Mouse (Mus musculus): Measurements from ENCODE around the gene Mecom.

Mecom gene

DNA sequence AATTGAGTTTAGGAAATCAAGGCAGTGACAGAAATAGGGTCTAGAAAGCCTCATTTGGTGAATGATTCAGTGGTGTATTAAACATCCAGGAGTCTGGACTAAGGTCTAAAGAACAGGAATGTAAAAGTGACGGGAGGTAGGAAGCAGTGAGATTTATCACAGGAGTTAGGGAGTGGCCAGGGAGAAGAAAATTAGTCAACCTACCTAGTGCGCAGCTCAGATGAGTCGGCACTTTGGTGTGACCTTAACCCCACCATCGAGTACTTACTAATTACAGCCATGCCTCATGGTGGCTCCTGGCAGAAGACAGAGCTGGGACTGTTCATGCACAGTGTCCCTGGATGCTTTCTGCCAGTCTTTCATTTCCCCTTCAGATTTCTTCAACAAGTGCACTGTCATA lies 61.4 kb downstream of the Mecom start:
- DNase-seq (ENCODE audit: extremely low read depth, insufficient read length, low spot score), result no peak

DNA sequence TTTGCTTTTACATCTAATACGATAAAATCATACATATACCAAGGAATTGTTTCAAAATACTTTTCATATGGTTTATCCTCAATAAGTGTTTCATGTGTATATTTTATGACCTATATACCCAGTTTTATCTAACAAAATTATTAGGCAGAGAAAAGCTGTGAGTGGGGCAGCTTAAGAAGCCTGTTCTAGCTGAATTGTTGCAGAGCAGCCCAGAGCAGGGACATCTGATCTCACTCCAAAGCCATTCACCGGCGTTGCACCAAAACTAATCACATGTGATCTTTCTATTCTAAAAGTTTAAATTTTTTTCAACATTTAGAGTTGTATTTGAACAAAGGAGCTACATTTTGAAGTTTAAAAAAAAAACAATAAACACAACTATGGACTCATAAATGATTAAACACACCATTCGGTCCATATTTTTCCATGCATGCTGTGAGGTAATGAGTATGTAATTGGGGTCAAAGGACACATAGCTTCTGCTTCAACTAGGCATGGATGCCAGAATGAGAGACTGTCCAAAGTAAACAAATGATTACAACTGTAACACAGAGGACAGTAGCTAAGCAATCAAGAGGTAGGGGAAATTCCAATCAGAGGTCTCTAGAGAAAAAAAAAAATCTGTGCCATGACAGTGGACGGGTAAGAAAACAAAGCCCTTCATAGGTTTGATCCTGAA lies 64.7 kb downstream of the Mecom start:
- no peak for DNase-seq (ENCODE audit: extremely low read depth, insufficient read length, low spot score)

DNA sequence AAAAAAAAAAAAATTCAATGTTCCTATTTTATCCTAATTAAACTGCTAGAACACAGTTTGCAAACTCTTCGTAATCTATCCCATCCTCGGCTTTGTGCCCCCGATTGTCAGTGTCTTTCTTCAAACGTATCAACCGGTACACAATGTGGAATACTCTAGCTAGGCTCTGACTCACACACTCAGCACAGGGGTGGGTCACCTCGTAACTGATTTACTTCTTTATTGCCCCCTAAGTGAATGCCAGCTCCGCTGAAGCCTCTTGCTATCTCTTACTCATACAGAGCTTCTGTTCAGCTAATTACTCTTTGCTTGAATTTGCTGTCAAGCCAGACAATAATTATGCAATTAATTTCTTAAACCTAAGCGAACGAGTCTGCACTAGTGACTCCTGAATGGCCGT lies 66.1 kb downstream of the Mecom start:
- DNase-seq (ENCODE audit: extremely low read depth, insufficient read length, low spot score), result no peak

DNA sequence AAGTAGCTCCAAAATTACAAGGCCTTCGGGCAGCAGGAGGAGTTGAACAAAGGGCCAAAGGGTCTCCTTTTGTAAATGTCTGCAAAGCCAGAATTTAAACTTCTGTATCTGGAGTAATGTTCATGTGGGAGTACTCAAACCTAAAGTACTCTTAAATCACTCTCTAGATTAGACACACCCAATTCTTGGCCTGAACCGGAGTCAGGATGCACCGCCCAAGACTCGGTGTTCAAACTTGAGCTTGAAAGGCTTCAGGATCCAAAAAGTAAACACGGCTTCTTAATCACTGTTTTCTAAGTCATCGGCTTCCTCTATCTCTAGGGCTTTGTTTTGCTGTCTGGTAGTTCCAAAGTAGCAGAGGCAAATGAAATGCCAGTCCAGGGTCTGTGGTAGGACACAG lies 67.3 kb downstream of the Mecom start:
- no peak for DNase-seq (ENCODE audit: extremely low read depth, insufficient read length, low spot score)

DNA sequence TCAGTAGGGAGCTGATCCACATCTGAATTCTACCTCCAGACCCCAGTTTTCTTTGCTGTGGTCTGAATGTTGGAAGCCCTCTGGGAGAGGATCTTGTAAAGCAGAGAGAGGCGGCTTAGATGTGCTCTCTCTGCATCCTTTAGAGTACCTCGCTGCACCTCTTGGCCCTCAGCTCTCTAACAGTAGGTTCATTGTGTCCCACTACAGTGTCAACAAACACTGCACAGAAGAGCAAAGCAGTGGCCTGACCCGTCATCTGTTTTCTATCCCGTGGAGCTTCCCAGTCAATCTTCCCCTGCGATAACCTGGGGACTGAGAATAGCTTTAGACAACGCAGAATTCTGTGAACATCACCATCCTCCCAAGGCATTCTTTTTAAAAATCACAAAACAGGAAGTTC lies 69.6 kb downstream of the Mecom start:
- DNase-seq (ENCODE audit: extremely low read depth, insufficient read length, low spot score), result no peak

DNA sequence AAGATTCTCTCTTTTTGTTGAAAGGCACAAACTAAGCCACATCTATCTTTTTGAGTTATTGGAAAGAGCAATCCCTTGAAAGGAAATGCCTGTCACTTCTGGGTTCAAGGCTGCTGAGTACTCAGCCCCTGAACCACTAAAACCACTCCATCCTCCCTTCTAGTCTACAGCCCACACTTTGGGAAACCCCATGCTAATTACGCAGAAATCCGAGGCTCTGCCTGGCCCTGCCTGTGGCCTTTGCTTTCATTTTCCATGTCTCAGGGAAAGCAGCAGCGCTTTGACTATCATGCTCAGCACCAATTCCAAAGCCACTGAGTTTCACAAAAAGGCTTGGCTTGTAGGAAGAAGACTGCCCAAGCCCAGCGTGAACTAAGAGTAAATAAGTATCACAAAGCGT lies 70.8 kb downstream of the Mecom start:
- no peak for DNase-seq (ENCODE audit: extremely low read depth, insufficient read length, low spot score)

DNA sequence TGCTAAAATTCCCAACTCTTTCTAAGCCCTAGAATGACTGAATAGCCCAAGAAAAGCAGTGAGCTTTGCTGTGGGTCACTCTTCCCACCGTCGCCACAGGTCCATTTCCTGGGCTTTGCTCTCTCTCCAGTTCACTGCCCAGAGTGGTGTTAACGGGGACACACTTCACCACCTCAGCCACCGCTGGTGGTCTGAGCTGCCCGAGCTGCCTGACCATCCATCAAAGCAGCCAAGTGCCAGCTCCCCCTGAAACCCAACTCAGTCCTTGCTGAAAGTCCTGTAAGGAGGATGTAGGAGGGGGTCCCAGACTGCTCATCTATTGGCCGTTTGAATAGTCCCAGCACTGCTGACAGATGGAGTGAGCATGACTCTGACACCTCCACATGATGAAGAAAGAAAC lies 72.2 kb downstream of the Mecom start:
- no peak for DNase-seq (ENCODE audit: extremely low read depth, insufficient read length, low spot score)

DNA sequence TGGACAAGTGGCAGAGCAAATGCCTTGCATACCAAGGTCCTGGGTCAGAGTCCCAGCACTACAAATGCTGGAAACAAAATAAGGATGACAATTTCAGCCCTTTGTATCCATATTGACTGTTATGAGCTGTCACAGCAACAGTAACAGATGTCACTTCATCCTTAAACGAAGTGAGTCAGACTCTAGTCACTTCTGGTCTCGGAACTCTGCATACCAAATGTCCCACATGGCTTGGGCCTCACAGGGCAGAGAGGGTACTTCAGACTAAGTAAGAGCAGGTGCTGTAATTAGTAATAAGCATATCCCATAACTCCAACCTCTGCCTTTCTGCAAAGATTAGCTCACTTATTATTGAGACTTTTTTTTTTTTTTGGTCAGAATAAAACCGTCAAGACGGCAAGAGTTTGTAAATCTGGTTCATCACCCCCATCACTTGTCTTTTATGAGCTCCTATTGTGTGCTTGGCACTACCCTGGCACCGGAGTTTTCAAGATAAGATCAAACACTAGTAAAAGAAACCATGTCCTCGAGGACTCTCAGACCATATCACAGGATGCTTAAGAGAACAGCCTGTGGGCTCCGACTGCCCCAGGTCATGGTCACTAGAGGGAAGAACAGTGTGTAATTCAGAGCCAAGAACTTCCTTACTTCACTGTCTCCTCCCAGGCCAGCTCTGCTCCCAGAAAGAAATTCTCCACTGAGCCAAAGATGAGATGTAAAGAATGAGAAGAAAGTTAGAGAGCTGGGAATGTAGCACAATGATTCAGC lies 79.6 kb downstream of the Mecom start:
- peak; percentile 49 for DNase-seq (ENCODE audit: extremely low read depth, insufficient read length, low spot score)

DNA sequence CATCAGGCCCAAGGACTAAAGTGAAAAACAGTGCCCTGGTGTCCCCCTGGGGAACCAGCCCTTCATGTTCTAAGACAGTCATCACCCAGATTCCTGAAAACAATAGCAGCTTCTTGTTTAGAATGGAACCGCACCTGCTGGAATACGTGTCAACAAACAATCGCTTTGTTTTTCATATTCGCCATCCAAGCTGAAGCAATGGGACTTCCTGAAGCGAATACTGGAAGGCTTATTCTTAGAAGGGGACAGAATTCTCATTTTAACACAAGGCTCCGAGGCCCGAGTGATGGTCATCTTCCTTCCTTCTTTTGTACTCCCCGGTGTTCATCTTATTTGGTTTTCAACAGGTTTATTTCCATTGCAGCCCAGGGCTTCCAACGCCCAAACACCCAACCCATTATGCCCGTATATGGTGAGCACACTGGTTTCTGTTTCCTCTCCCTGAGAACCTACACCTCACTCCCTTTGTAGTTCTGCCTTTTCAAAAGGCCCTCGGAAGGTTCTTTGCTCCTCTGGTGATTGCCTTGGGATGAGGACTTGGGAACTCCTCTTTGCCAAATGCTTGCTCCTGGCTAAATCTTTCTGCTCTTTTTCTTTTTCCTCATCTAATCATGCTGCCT lies 81.7 kb downstream of the Mecom start:
- no peak for DNase-seq (ENCODE audit: extremely low read depth, insufficient read length, low spot score)

DNA sequence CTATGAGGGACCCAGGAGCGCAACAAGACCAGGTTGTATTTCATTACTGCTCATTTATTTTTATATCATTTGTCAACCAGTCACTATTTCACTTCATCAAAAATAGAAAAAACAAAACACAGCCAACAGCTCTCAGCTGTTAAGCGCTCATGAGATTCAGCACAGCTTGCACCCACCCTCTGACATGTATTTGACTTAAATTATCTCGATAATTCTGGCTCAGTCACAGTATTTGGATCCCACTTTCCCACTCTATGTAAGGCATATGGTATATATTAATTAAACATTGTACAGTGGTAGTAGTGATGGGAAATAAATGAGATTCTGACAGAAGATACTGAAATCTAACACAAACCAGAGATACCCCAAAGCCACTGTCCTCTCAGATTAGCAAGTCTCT lies 83.3 kb downstream of the Mecom start:
- no peak for DNase-seq (ENCODE audit: extremely low read depth, insufficient read length, low spot score)

DNA sequence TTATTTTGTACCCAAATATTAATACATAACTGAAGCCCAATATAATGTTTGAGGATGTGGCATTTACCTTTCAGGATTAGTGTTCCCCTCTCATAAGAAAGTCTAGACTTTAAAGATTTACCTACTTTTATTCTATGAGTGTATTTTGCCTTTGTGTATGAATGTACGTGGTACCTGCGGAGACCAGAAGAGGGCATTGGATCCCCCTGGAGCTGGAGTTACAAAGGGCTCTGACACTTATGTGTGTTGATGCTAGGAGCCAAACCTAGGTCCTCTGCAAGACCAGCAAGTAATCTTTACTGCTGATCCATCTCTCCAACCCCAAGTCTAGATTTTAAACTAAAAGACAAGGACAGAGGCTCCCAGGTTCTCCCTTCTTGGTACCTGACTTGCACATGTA lies 86.0 kb downstream of the Mecom start:
- DNase-seq (ENCODE audit: extremely low read depth, insufficient read length, low spot score), result no peak

DNA sequence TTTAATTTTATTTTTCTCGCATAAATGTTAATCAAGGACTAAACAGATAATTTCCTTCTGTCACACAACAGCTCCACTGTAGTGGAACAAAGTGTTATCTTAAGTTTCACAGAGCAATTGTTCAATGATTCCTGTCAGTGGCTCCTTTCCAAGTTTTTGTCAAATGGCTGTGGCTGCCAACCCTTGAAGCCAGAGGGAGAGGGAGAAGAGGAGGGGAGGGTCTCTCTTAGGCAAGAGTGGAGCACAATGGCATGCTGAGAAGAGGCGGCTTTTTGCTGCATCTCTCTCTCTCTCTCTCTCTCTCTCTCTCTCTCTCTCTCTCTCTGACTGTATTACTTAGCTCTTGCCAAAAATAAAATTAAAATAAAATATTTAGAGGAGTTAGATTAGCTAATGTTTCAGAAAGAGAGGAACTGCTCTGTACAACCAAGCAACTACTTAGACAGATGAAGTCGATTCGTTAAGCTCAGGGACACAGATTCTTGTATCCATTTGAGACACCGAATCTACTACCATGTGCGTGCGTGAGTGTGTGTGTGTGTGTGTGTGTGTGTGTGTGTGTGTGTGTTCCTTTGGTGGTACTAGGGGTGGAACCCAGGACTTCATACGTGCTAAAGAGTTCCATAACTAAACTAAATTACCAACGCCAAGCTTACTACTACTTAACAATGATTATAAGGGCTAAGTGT lies 86.8 kb downstream of the Mecom start:
- no peak for DNase-seq (ENCODE audit: extremely low read depth, insufficient read length, low spot score)

DNA sequence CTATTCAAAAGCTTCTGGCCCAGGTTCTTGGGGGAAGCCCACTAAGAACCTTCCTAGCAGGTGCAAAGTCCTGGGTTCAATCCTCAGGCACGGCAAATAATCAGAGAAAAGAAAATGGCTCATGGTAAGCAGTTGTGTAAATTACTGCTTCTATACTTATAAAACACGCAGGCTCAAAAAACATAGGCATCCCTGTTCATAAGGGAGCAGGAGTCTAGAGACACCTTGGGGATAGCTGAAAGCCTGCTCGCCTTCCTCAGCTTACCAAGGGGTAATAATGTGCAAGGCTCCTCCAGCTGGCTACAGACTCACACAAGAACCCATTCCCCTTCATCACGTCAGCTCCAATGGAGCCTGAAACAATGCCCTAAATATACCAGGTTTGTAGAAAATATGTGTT lies 88.2 kb downstream of the Mecom start:
- DNase-seq (ENCODE audit: extremely low read depth, insufficient read length, low spot score), result no peak

DNA sequence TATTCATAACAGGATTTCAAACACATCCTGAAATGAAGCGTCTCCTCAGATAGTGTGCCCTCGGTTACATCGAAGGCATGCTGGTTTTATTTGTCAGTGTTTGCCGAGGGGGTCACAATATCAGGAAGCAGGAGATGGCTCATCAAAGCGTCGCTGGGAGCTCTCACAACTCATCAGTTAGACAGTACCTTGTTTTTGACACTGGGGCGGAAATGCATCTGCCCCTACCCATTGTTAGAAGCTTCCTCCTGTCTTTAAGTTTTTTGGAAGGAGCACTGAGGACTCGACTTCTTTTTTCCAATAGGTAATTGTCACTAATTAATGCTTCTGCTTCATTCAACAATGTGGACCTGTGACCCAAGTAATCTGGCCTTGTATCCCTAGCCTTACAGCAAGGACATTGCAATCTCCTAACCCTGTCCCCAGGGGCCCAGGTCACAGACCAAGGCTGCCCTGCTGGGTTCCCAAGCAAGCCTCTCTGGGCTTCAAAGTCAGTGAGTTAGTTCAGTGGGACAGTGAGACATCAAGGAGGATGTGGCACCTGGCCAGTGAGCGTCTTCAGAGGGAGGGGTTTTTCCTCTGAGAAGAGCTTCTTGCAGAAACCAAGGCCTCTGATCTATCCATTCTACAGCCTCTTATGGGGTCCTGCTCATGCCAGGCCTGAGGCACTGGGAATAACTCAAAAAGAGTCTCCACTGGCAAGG lies 89.7 kb downstream of the Mecom start:
- DNase-seq (ENCODE audit: extremely low read depth, insufficient read length, low spot score), result no peak

DNA sequence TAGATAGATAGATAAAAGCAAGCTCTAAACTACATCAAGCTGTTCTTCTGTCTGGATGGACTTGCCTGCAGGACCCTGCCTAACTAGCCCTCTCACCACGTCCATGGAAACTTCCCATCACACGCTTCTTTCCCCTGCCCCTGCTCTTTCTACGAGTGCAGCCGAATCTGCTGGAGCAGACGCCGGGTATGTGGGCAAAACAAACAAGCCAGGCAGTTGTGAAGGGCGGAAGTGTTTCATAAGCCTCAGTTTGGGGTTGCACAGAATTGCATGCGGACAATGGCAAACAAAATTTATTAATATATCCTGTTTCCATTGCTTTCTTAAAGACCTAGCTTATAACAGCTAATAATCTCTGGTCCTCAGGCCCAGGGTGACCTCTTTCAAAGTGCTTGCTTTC lies 91.9 kb downstream of the Mecom start:
- no peak for DNase-seq (ENCODE audit: extremely low read depth, insufficient read length, low spot score)

DNA sequence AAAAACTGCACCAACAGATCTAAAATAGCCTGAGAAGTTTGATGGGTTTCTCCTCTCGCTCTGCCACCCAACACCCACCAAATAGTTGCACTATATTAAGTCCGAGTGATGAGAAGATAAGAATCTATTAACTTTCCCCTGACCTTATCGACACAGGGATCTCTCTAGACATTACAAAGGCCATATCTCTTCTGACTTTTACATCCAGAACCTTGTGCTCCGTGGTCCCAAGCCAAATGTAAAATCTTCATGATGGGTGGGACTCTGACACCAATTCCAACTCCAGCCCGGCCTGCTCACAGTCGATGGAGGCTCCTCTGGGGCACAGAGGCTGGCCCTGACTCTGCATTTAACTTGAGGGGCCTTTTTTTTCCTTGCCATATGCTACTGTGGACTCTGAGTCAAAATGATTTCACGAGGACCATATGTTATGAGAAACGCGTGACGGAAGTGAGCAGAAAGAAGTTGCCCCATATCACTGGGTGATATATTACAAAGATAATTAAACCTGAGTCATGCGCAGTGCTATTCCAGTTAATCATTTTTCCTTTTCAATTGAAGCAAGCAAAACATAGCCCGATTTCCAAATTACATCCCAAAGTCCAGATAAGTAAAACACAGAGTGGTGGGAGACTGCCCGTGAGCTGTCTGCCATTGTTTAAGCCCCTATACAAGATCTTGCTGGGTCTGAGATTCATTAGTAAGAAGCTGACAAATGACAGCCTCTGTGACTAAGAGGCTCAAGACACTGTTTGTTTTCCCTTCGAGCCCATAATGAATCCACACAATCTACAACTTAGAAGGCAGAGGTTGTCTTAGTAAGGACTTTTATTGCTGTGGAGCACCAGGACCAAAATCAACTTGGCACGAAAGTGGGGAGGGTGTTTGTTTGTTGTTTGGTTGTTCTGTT lies 94.0 kb downstream of the Mecom start:
- no peak for DNase-seq (ENCODE audit: extremely low read depth, insufficient read length, low spot score)

DNA sequence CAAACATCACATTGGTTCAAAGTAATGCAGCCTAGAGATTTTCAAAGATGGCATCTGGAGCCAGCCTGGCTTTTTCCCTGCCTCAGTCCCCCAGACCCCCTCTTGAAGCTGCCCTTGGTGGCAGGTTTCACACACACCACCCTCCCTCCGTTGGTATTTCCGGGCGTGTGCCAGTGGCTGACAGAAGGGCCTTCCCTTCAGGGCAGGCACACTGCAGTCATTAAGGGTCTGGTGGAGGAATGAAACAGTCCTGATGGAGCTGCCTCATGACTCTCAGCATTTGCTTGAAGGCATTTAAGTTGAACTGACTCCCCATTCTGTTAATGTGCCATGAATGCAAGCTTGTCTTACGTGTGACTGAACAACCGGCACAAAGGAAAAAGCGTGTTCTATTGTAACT lies 94.8 kb downstream of the Mecom start:
- DNase-seq (ENCODE audit: extremely low read depth, insufficient read length, low spot score), result no peak

DNA sequence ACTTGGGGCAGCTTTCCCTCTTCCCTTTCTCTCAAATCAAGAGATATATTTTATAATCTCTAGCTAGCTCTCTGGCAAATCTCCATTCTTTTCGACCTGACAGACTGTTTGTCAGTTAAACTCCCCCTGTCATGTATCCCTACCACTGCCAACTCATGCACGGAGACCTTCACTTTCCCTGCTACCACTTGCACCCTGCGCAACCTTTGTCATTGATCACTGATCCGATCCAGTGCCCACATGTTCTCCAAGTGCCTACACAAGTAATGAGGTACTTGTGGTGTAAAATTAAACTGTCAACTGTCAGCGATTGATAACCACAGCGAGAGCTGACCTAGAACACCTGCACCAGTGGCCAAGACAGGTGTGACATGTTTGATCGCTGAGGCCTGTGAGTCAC lies 95.3 kb downstream of the Mecom start:
- no peak for DNase-seq (ENCODE audit: extremely low read depth, insufficient read length, low spot score)

DNA sequence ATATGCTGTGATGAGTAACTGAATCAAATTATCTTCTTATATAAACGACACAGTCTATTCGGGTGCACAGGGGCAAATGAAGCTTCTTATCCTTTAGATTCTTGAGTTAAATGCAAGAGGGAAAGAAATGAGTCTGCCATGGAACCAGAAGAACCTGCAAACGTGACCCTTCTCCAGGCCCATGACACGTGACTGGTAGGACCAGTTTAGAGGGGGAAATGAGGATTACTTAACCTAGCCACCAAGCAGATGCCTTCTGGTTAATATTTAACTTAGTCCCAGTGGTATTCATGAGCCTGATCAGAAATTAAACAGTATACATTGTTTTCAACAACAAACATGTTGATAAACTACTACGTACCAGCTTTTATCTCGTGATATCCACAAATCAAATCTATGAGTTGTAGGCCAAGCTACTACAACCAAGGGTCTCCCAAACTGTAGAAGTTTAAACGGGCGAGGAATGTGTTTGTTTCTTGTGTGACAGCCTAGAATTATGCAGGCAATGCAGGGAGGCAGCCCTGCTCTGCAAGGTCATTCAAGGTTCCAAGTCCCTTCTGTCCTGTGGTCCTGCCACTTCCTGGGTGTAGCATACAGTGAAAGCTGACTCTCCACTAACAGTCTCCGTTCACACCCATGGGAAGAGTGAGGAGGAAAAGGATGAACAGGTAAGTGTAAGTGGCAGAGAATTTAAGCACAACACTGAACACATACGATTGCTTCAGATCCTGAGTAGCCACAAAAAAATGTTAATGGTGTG lies 97.4 kb downstream of the Mecom start:
- DNase-seq (ENCODE audit: extremely low read depth, insufficient read length, low spot score), result no peak

Data from 3134 (cell line).